Mouse (Mus musculus) neutrophil, adult 65 days (primary cell): ENCODE measurements around the gene 2200002D01Rik. TPM values are rescaled to one million over a fixed set of nuclear protein-coding genes. Genes with fewer than 3 reads are reported as not detected.

ENCODE experiments used
- total RNA-seq: library from RNA; stranded (reverse); gene quantifications from 2 replicates; pipeline ENCODE4 v1.2.4, GENCODE M21; 2023

Gene 2200002D01Rik
- total RNA-seq: not detected in 2 replicates

GRCm38 (mm10) chr7:29248261-29248841 lies at the start of gene 2200002D01Rik:
Gene 2200002D01Rik (minus strand): TSS chr7:29248466.

GRCm38 (mm10) chr7:29288942-29289638 lies 40.8 kb upstream of the 2200002D01Rik start, which contains the start of gene Ppp1r14a:
Gene Ppp1r14a (plus strand): TSS chr7:29289308.

GRCm38 (mm10) chr7:29281201-29282073 lies 33.2 kb upstream of the 2200002D01Rik start, which contains the start of gene Spint2:
Gene Spint2 (minus strand): TSS chr7:29281912.

GRCm38 (mm10) chr7:29238019-29238967 lies 10.0 kb downstream of the 2200002D01Rik start, which contains the start of gene Yif1b:
Gene Yif1b (plus strand): TSS chr7:29238329.

GRCm38 (mm10) chr7:29232247-29233013 lies 15.8 kb downstream of the 2200002D01Rik start, which contains the start of gene Kcnk6:
Gene Kcnk6 (minus strand): TSS chr7:29232515.

GRCm38 (mm10) chr7:29213675-29214082 lies 34.6 kb downstream of the 2200002D01Rik start, which contains the start of gene Catsperg1:
Gene Catsperg1 (minus strand): TSS chr7:29214035.

Other genes starting within 250 kb of the 2200002D01Rik start
- gene Ryr1, start 123.3 kb downstream of the 2200002D01Rik start, total RNA-seq: 0.18 and 0.19 TPM in 2 replicates
- 319 and 346 TPM in 2 replicates for gene Rasgrp4, start 113.6 kb downstream of the 2200002D01Rik start, total RNA-seq
- 11.4 and 17.5 TPM in 2 replicates for gene Fam98c, start 92.2 kb downstream of the 2200002D01Rik start, total RNA-seq
- gene Ggn, start 78.3 kb downstream of the 2200002D01Rik start, total RNA-seq: 0.36 TPM in 1 of 2 replicates, not detected in the other
- 1.2 and 2.6 TPM in 2 replicates for gene Spred3, start 78.1 kb downstream of the 2200002D01Rik start, total RNA-seq
- gene Psmd8, start 67.8 kb downstream of the 2200002D01Rik start, total RNA-seq: 151 and 171 TPM in 2 replicates
- 0.91 and 1.5 TPM in 2 replicates for gene Catsperg1, start 34.4 kb downstream of the 2200002D01Rik start, total RNA-seq
- gene Kcnk6, start 16.0 kb downstream of the 2200002D01Rik start, total RNA-seq: 5.5 and 7.0 TPM in 2 replicates
- gene Yif1b, start 10.1 kb downstream of the 2200002D01Rik start, total RNA-seq: 13.2 and 15.8 TPM in 2 replicates
- gene Spint2, start 33.4 kb upstream of the 2200002D01Rik start, total RNA-seq: 17.1 and 21.7 TPM in 2 replicates
- not detected in 2 replicates for gene Ppp1r14a, start 40.8 kb upstream of the 2200002D01Rik start, total RNA-seq
- not detected in 2 replicates for gene Dpf1, start 55.5 kb upstream of the 2200002D01Rik start, total RNA-seq